Mouse (Mus musculus) hindbrain, postnatal 0 days (tissue): ENCODE results near the gene Rims1. TPM values are rescaled to one million over a fixed set of nuclear protein-coding genes. Genes with fewer than 3 reads are reported as not detected.

ENCODE experiments used
- ATAC-seq: fragments of 200-750 bp; cut with Nextera tagmentation; 2 replicates; pipeline ENCODE4 v1.8.0; 2017; ENCODE audit warnings: mild to moderate bottlenecking, moderate TSS enrichment, moderate library complexity
- DNase-seq: peaks from one replicate; pipeline ENCODE4 v3.0.0-alpha.2; 2015; ENCODE audit warnings: low spot score
- H3K27ac ChIP-seq: fragments of 300-500 bp; sonication (generic); 2 replicates; pipeline ENCODE4 v1.5.1; 2014; ENCODE audit warnings: mild to moderate bottlenecking
- H3K27me3 ChIP-seq: fragments of 300-500 bp; sonication (generic); 2 replicates; pipeline ENCODE4 v1.6.1; 2014; ENCODE audit warnings: low read length, mixed read lengths; ENCODE audit not compliant: insufficient read depth
- H3K36me3 ChIP-seq: fragments of 300-500 bp; sonication (generic); 2 replicates; pipeline ENCODE4 v1.6.1; 2014; ENCODE audit warnings: low read length, mixed read lengths; ENCODE audit not compliant: insufficient read depth
- H3K4me1 ChIP-seq: fragments of 300-500 bp; sonication (generic); 2 replicates; pipeline ENCODE4 v1.6.1; 2014; ENCODE audit warnings: antibody characterized with exemption, low read length, mixed read lengths; ENCODE audit not compliant: insufficient read depth
- H3K4me2 ChIP-seq: fragments of 300-500 bp; sonication (generic); 2 replicates; pipeline ENCODE4 v1.6.1; 2014; ENCODE audit warnings: low read depth, mild to moderate bottlenecking, low read length, moderate library complexity, mixed read lengths
- H3K4me3 ChIP-seq: fragments of 300-500 bp; sonication (generic); 2 replicates; pipeline ENCODE4 v1.5.1; 2014; ENCODE audit warnings: low read length
- H3K9ac ChIP-seq: fragments of 300-500 bp; sonication (generic); replicated peaks from 2 replicates; pipeline ENCODE4 v1.6.1; 2014; ENCODE audit warnings: mild to moderate bottlenecking, low read length, moderate library complexity, mixed read lengths
- H3K9me3 ChIP-seq: fragments of 300-500 bp; sonication (generic); 2 replicates; pipeline ENCODE4 v1.6.1; 2016; ENCODE audit warnings: low read length, mixed read lengths
- CTCF ChIP-seq: IDR thresholded peaks from 2 replicates; pipeline ENCODE4 v1.5.1; 2016; ENCODE audit warnings: antibody characterized with exemption, control low read depth, low read depth
- WGBS: fragments of 180-500 bp; shearing (Covaris S2); extraction: QIAGEN DNeasy Blood & Tissue Kit; methylation state at CpG from one replicate; pipeline ENCODE4 v1.1.7; 2014; 5-methylcytosine and 5-hydroxymethylcytosine counted together
- polyA plus RNA-seq: library from polyadenylated mRNA; unstranded; fragments of >200 nt; fragmentation: Nextera tagmentation; extraction: Ambion mirVana; gene quantifications from 2 replicates; pipeline ENCODE4 v1.2.1, GENCODE M21; 2015
- total RNA-seq: library from RNA; depleted of rRNA; stranded (reverse); fragments of >200 nt; gene quantifications from 2 replicates; pipeline ENCODE4 v1.2.3, GENCODE M21; 2014

Rims1 gene
- total and polyA plus RNA-seq, 2 experiments from 2014 or later, result 21.2 to 51.9 TPM

DNA sequence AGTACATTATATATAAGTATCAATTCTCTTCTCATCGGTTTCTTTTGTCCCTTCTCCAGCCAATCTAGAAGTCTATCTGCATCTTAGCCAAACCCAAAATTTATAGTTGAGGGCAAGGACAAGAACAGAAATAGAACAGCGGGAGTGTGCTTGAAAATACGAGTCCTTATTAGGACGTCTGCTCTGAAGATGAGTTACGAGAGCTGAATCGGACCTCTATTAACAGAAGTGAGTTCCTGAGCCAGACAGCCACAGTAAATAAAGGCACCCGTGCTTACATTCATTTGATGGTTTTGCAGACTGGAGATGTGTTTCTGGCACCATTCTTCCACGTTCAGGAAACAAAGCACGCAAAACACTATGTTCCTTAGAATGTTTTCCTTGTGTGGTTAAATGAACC is 466.9 kb downstream of the Rims1 start:
- no peak overlapping the region for H3K4me3 ChIP-seq
- no peak overlapping the region for H3K4me2 ChIP-seq
- no peaks in the 10 kb centered on the region for H3K9me3 ChIP-seq
- H3K9ac ChIP-seq, result no peak overlapping the region
- no peak for TF ChIP-seq CTCF
- H3K4me1 ChIP-seq, result no peaks in the 10 kb centered on the region
- H3K27me3 ChIP-seq, result no peaks in the 10 kb centered on the region
- H3K27ac ChIP-seq, result no peak overlapping the region
- DNase-seq (no peak), ATAC-seq (no peak)
- no peaks in the 10 kb centered on the region for H3K36me3 ChIP-seq
- WGBS, result 72% methylated on average over 9 of the region's 9 CpGs

DNA sequence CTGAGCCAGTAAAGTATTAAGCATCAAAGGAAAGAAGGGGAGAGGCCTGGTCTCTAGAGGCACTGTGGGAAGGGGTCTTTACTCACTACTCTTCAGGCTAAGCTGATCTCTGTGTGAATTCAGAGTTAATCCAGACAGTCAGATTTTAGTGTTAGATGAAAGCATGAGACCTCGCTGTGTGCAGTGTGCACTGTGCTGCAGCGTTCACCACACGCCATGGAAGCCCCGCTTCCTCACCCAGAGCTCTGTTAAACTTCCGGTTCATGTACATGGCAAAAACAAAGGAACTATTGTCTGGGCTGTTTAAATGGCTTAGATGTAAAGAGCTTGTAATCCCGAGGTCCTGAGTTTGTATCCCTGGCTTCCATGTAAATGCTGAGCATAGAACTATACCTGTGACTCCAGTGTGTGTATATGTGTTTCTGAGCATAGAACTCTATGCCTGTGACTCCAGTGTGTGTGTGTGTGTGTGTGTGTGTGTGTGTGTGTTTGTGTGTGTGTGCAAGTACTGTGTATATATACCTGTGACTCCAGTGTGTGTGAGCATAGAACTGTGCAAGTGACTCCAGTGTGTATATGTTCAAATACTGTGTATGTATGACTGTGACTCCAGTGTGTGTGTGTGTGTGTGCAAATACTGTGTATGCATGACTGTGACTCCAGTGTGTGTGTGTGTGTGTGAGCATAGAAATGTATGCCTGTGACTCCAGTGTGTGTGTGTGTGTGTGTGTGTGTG is 484.7 kb downstream of the Rims1 start:
- no peak overlapping the region for H3K4me3 ChIP-seq
- WGBS, result 41% methylated on average over 6 of the region's 6 CpGs
- TF ChIP-seq CTCF, result no peak
- no peaks in the 10 kb centered on the region for H3K27me3 ChIP-seq
- no peak overlapping the region for H3K9ac ChIP-seq
- no peak for DNase-seq
- ATAC-seq, result peak; percentile 18; the same call in 1 of the 2 replicates
- no peak overlapping the region for H3K27ac ChIP-seq
- no peaks in the 10 kb centered on the region for H3K36me3 ChIP-seq
- no peaks in the 10 kb centered on the region for H3K4me1 ChIP-seq
- no peak overlapping the region for H3K4me2 ChIP-seq
- no peaks in the 10 kb centered on the region for H3K9me3 ChIP-seq

GRCm38 (mm10) chr1:22315537-22315936 is 490.3 kb downstream of the Rims1 start:
- no peak for TF ChIP-seq CTCF
- 13% methylated on average over 2 of the region's 2 CpGs for WGBS
- H3K4me2 ChIP-seq, result no peak overlapping the region
- no peaks in the 10 kb centered on the region for H3K36me3 ChIP-seq
- H3K9ac ChIP-seq, result no peak overlapping the region
- H3K27ac ChIP-seq, result no peak overlapping the region
- H3K27me3 ChIP-seq, result no peaks in the 10 kb centered on the region
- H3K9me3 ChIP-seq, result no peaks in the 10 kb centered on the region
- no peak for DNase-seq
- no peak overlapping the region for H3K4me3 ChIP-seq
- 0 out of 2 replicates have a peak, but pooled peaks have one; percentile 15 for ATAC-seq
- H3K4me1 ChIP-seq, result no peaks in the 10 kb centered on the region

DNA sequence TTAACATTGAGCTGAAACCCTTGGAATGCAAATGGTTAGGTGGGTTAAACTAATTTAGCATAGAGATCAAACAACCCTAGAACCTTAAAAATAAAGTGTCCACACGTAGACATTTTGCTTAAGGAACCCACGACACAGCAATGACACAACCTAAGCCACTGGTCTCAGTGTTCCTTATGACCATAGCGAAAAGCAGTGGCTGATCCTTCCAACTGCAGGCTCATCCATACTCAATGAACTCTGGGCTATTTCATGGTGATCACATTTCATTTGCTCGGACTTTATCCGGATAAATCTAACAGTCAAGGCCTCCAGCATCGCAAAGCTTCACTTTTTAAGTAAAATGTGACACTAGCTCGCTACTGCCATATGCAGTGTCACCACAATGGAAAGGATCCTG is 494.3 kb downstream of the Rims1 start:
- WGBS, result 85% methylated on average over 7 of the region's 7 CpGs

GRCm38 (mm10) chr1:22306519-22306918 is 499.3 kb downstream of the Rims1 start:
- Histone ChIP-seq H3K27ac (no peak overlapping the region), H3K4me2 (no peak overlapping the region), H3K9me3 (no peaks in the 10 kb centered on the region), H3K9ac (no peak overlapping the region), H3K27me3 (no peaks in the 10 kb centered on the region), H3K36me3 (no peaks in the 10 kb centered on the region), H3K4me3 (no peak overlapping the region), H3K4me1 (no peaks in the 10 kb centered on the region)
- WGBS, result 81% methylated on average over 5 of the region's 5 CpGs
- DNase-seq, result no peak
- ATAC-seq, result no peak
- no peak for TF ChIP-seq CTCF

More for the DNA sequence above, 494.3 kb downstream of the Rims1 start:
- H3K9ac ChIP-seq, result no peak overlapping the region
- H3K9me3 ChIP-seq, result no peaks in the 10 kb centered on the region
- TF ChIP-seq CTCF, result no peak
- no peak overlapping the region for H3K4me2 ChIP-seq
- no peaks in the 10 kb centered on the region for H3K36me3 ChIP-seq
- H3K27me3 ChIP-seq, result no peaks in the 10 kb centered on the region
- no peak for DNase-seq
- no peaks in the 10 kb centered on the region for H3K4me1 ChIP-seq
- no peak overlapping the region for H3K27ac ChIP-seq
- H3K4me3 ChIP-seq, result no peak overlapping the region
- ATAC-seq, result no peak

GRCm38 (mm10) chr1:22305932-22306331 is 499.9 kb downstream of the Rims1 start:
- Histone ChIP-seq H3K27ac (no peak overlapping the region), H3K4me3 (no peak overlapping the region), H3K9ac (no peak overlapping the region), H3K36me3 (no peaks in the 10 kb centered on the region), H3K27me3 (no peaks in the 10 kb centered on the region), H3K9me3 (no peaks in the 10 kb centered on the region), H3K4me2 (no peak overlapping the region), H3K4me1 (no peaks in the 10 kb centered on the region)
- 91% methylated on average over 1 of the region's 1 CpGs for WGBS
- ATAC-seq (no peak), DNase-seq (no peak)
- no peak for TF ChIP-seq CTCF

- 15% methylated on average over 3 of the region's 3 CpGs for WGBS
Measured at GRCm38 (mm10) chr1:22293953-22294352, 511.8 kb downstream of the Rims1 start.

More at GRCm38 (mm10) chr1:22293953-22294352, 511.8 kb downstream of the Rims1 start:
- DNase-seq (no peak), ATAC-seq (no peak)
- no peak overlapping the region for H3K4me2 ChIP-seq
- no peaks in the 10 kb centered on the region for H3K9me3 ChIP-seq
- no peak overlapping the region for H3K9ac ChIP-seq
- H3K4me1 ChIP-seq, result no peaks in the 10 kb centered on the region
- H3K27me3 ChIP-seq, result no peaks in the 10 kb centered on the region
- TF ChIP-seq CTCF, result no peak
- no peak overlapping the region for H3K4me3 ChIP-seq
- H3K36me3 ChIP-seq, result no peaks in the 10 kb centered on the region
- H3K27ac ChIP-seq, result no peak overlapping the region
